Mouse (Mus musculus) brain, embryonic 14.5 days (tissue): ENCODE data around the gene Atp6v0e2.

ENCODE experiments used
- CTCF ChIP-seq: fragments of 200-500 bp; IDR thresholded peaks from 2 replicates; pipeline ENCODE4 v1.5.1; 2012; ENCODE audit warnings: inconsistent platforms, mild to moderate bottlenecking, moderate library complexity, borderline replicate concordance; ENCODE audit not compliant: insufficient read depth, insufficient read length; ENCODE audit errors: extremely low read depth
- POLR2A ChIP-seq: fragments of 200-500 bp; IDR thresholded peaks from 2 replicates; pipeline ENCODE4 v1.6.1; 2012; ENCODE audit warnings: mild to moderate bottlenecking, inconsistent platforms, borderline replicate concordance; ENCODE audit not compliant: poor library complexity, insufficient read depth, insufficient read length, severe bottlenecking; ENCODE audit errors: extremely low read depth

DNA sequence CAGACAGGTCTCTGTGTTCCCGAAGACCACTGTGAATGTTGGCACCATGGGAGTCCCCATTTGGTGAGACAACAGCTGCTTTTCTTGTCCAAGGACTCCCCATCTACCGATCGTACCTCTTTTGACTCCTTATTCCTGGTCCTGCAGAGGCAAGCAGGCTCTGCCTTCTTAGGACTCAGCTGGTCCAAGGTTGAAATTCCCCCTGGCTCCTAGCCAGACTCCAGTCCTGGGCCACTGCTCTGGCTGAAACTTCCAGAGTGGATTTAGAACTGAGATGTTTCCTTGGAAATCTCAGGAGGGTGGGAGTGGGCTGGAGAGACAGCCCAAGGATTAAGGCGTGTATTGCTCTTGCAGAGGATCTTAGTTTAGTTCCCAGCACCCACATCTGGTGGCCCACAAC, 39.9 kb upstream of the Atp6v0e2 start:
- TF ChIP-seq CTCF (no peak), POLR2A (no peak)
